Mouse (Mus musculus) bone marrow macrophage, adult 2 months (primary cell): ENCODE measurements at regions not wholly inside any gene's neighbourhood (a gene's known extent, or its start where the extent isn't known, plus 50 kb on each side); places are given as distances from the start of the nearest gene placed in this dataset.

Source experiments
- CTCF ChIP-seq: IDR thresholded peaks from 2 replicates; pipeline ENCODE4 v1.5.1; 2012; ENCODE audit warnings: low read depth, mild to moderate bottlenecking, low read length, moderate library complexity
- POLR2A ChIP-seq: IDR thresholded peaks from 2 replicates; pipeline ENCODE4 v1.6.1; 2012; ENCODE audit warnings: mild to moderate bottlenecking, low read depth, low read length, borderline replicate concordance

DNA sequence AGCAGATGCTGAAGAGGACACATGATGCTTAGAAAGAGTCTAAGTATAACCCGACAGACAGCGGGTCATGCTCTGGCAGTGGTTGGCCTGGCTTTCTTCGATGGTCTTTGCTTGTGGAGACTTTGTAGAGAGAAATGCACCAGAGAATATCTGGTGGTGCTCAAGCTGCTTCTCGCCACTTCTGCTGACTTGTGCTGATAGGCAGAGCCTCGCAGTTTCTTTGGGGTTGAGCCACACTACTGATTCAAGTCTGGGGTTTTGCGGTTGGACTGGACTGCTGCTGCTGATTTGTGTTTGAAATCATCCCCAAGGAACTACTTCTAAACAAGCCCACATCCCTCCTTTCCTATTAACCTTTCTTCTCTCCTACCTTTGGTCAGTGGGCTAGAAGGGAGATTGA, 227.1 kb upstream of the Hnrnpa3 start:
- TF ChIP-seq POLR2A (no peak), CTCF (no peak)
